Mouse (Mus musculus) spleen, embryonic (tissue): ENCODE results near the gene Tle6.
"Not testable (repeated sequence)": the region's sequence is repeated elsewhere in the genome, so short reads cannot be mapped to it uniquely, and the experiment has no call there.

Experiments
- CTCF ChIA-PET: fragments of 350-600 bp; sonication (Branson Sonifier 250); formaldehyde crosslinking; loops from one replicate; lab custom pipeline; 2022; lab: Charles Lee

Gene Tle6

GRCm38 (mm10) chr10:81600738-81601203 is at the start of gene Tle6:
Gene Tle6 (minus strand): TSS chr10:81601073.
- CTCF ChIA-PET = interaction anchor here (0.5 to 1.7 kb wide), 2 partner anchors 30 to 431 kb away, joined by 3 to 7 read pairs; no protein-coding TSS in a partner anchor

- CTCF ChIA-PET = not testable (repeated sequence)
These were observed 48.2 kb upstream of the Tle6 start, which contains the start of gene Gm10778 for GRCm38 (mm10) chr10:81648803-81649775. Gene Gm10778 (plus strand): TSS chr10:81649059.

GRCm38 (mm10) chr10:81646015-81646555 is 45.2 kb upstream of the Tle6 start:
- CTCF ChIA-PET = no interaction called here

GRCm38 (mm10) chr10:81645391-81645790 is 44.5 kb upstream of the Tle6 start:
- CTCF ChIA-PET = no interaction called here

GRCm38 (mm10) chr10:81644716-81645115 is 43.8 kb upstream of the Tle6 start:
- CTCF ChIA-PET = no interaction called here

GRCm38 (mm10) chr10:81644162-81644561 is 43.3 kb upstream of the Tle6 start:
- CTCF ChIA-PET = no interaction called here

GRCm38 (mm10) chr10:81643449-81644055 is 42.7 kb upstream of the Tle6 start:
- CTCF ChIA-PET = interaction anchor here (0.6 to 0.9 kb wide), 2 partner anchors 9 to 14 kb away, joined by 5 to 16 read pairs; no protein-coding TSS in a partner anchor

- CTCF ChIA-PET = interaction anchor here (0.6 to 0.9 kb wide), 2 partner anchors 9 to 13 kb away, joined by 5 to 16 read pairs; no protein-coding TSS in a partner anchor
These were observed 42.0 kb upstream of the Tle6 start for GRCm38 (mm10) chr10:81642648-81643448.

- CTCF ChIA-PET = no interaction called here
These were observed 41.2 kb upstream of the Tle6 start for GRCm38 (mm10) chr10:81641978-81642647.

- CTCF ChIA-PET = no interaction called here
These were observed 40.7 kb upstream of the Tle6 start for GRCm38 (mm10) chr10:81641566-81641965.

- CTCF ChIA-PET = not testable (repeated sequence)
These were observed 40.0 kb upstream of the Tle6 start for GRCm38 (mm10) chr10:81640825-81641224.

GRCm38 (mm10) chr10:81638101-81638500 is 37.2 kb upstream of the Tle6 start:
- CTCF ChIA-PET = no interaction called here

GRCm38 (mm10) chr10:81636338-81636737 is 35.5 kb upstream of the Tle6 start:
- CTCF ChIA-PET = no interaction called here

- CTCF ChIA-PET = interaction anchor here (0.9 kb wide), 1 partner anchor 10 kb away, joined by 5 read pairs; no protein-coding TSS in a partner anchor
These were observed 32.6 kb upstream of the Tle6 start for GRCm38 (mm10) chr10:81633253-81634099.

- CTCF ChIA-PET = no interaction called here
These were observed 27.5 kb upstream of the Tle6 start, which contains the start of gene Ankrd24 for GRCm38 (mm10) chr10:81628390-81628789. Gene Ankrd24 (plus strand): TSS chr10:81628540.

- CTCF ChIA-PET = no interaction called here
These were observed 27.0 kb upstream of the Tle6 start for GRCm38 (mm10) chr10:81627836-81628220.

- CTCF ChIA-PET = no interaction called here
These were observed 26.3 kb upstream of the Tle6 start, which contains the start of gene Sirt6 for GRCm38 (mm10) chr10:81626994-81627835. Gene Sirt6 (minus strand): TSS chr10:81627797.
